Mouse (Mus musculus) activated CD4-positive, CD25-positive, alpha-beta regulatory T cell, adult 4 months (primary cell): ENCODE measurements at regions not wholly inside any gene's neighbourhood (a gene's known extent, or its start where the extent isn't known, plus 50 kb on each side); places are given as distances from the start of the nearest gene placed in this dataset.
A peak's percentile ranks its signal among the peaks of the same experiment; 100 is the strongest.

Source experiments
- ATAC-seq: one replicate; pipeline ENCODE4 v1.8.0; 2017

DNA sequence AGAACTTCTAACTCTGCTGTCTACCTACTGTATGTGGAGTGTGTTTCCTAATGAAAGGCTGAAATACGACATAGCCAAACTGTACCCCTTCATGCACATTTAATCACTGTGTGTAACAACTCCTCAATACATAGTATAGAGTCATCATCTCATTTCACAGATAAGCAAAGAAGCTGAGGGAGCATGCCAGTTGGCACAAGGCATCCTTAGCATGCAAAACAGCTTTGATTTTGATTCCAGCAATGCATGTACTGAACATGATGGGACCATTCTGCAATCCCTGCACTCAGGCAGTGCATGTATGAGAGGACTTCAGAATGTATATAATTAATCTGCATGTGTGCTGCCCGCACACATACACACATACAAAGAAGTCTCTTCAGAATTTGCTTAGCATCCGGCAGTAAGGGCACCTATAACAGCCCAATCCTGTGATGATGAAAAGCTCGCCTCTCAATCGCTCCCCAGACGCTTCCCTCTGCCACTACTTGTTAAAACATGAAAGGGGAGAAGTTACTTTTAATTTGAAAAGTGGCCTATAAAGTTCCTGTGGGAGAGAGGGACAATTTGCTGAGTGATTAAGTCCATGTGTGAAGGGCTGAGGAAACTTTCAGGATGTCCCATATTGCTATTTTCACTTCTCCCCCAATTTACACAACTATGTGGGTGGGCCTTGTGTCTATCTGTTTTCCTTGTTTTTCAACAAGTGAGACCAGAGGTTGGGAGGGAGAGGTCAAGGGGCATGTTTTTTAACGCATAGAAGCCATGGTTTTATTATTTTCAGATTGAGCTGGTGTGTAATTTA, 569.0 kb upstream of the Intu start:
- no peak for ATAC-seq

DNA sequence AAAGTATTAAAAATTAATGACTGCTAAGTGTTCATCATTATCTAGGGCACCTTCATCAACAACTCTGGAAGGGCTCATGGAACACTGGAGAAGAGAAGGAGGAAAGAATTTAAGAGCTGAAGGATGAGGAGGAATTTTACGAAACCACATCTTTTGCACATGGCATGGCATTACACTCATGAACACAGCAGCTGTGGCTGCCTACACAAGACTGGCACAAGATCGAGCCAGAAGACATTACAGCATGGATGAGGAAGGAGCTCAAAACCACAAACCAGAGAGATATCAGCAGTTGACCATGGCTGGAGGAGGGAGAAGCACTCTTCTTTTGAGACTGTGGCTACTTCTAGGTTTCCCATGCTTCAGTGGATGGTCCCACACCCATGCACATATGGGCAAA, 565.7 kb upstream of the Intu start:
- no peak for ATAC-seq

DNA sequence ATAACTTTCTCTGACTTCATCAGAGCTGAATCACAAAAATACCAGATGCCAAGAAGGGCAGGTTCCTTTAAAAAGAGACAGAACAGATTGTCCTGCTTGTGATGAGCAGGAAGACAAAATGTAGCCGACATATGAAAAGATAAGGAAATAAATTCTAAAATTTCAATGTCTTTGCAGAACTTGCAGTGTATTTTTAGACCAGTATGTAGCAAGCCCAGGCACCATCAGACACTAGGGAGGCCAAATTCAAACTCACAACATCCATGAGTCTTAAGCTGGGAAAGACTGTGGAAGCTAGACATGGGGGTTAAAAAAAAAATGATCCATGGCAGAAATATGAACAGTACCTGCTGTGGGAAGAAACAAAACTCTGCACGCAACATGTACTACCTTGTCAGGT, 564.7 kb upstream of the Intu start:
- ATAC-seq: no peak

DNA sequence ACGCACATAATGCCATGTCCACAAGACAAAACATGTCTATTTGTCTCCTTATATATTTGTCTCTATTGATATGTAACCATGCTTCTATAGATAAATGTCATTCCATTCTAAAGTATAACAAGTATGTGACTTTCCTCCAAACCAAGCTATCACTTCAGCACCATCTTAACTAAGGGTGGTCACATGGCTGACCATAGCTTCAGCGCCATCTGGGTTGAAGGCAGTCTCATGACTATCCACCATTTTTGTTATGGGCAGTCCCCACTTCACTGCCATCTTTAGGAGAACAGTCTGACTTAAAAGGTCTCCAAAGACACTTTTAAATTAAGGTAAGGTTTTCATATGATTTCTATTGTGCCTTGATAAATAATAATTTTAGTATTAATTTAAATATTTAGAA, 554.1 kb upstream of the Intu start:
- no peak for ATAC-seq

DNA sequence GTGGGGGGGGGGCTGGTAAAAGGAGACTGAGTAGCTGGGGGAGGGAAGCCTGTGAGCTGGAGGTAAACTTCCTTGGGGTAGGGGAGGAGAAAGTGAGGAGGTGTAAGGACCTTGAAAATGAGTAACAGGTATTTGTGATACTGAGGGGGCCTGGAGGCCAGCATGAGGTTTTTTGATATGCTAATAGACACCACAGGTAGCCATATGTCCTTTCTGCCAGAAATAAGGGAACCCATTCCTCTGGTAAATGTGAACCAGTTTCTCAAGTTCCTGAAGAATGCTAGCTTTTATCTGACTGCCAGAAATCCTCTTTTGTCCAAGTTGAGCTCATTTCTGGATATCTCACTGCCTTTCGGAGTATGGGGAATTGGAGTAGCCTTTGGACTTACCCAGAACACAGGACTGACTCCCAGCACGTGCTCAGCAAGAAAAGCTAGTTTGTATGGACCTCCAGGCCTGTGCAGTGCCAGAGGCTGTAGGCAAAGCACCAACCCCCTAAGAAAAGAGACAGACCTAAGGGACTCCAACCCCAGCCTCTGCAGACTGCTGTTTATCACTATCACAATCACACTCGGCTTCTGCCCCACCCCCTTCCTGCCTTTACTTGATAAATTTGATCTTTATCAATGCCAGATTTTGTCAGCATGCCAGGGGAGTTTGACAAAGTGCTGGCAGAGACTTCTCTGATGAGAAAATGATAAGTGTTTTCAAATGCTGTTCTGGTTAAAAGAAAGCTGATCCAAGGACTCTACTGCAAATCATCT, 552.0 kb upstream of the Intu start:
- ATAC-seq: peak; percentile 68

DNA sequence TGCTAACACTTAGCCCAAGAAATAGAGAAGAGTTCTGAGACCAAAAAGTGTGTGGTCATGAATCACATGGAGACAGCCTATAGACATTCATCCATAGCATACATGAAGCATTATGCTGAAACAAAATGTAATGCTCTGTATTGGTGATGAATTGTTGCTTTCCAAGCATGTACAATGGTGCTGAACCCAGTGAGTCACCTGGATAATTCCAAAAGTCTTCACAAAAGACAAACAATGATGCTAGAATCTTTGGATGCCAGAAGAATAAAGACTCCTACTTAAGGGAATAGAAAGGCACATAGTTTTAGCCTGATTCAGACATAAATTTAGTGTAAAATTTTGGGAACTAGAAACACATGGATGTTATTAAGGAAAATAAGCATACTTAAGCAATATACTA, 548.4 kb upstream of the Intu start:
- ATAC-seq: no peak

DNA sequence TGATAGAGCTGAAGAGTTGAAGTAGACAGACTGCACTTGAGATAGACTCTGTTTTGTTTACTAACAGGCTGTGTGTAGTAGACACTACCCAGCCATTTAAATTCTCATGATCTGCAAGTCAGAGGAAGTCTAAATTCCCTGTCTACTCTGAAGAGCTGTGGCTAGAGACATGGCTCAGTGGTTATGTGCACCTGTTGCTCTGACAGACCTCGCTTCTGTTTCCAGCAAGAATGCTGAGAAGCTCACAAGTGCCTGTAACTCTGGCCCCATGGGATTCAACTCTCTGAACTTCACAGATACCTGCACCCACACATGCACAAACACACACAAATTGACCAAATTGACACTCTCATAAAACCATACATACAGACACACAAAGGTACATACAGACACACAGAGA, 543.4 kb upstream of the Intu start:
- ATAC-seq: no peak

DNA sequence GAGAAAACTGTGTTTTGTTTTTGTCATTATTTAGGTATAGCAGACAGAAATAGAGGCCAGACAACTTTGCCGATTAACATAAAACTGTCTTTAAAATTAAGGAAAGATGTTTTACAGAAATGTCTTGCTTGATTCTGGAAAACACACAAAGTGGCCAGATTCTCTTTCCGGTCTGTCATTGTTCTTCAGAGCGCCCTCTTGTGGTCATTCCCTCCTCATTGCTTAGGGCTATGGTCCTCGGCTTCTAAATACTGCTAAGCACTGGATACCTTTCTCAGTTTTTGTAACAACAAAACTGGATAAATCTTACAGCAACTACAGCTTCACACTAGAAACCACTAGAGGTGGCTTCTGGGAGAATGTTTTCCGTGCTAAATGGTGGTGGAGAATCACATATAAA, 532.5 kb upstream of the Intu start:
- no peak for ATAC-seq

DNA sequence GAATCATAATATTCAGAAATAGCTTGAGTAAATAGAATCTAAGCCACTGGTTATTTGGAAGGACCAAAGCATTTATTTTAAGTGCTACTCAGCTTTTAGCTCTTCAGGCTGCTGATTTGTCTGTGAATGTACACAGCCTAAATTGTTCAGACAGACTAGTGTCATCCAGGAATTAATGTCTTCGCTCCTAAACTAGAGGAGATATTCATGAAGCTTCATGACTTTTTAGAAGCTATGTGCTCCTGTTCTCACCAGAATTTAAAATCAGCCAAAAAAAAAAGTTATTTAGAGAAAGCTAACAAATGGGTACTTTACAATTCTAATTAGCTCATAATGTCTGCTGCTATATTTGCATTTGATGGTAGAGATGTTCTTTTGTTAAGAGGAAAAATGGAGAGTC, 531.2 kb upstream of the Intu start:
- no peak for ATAC-seq

DNA sequence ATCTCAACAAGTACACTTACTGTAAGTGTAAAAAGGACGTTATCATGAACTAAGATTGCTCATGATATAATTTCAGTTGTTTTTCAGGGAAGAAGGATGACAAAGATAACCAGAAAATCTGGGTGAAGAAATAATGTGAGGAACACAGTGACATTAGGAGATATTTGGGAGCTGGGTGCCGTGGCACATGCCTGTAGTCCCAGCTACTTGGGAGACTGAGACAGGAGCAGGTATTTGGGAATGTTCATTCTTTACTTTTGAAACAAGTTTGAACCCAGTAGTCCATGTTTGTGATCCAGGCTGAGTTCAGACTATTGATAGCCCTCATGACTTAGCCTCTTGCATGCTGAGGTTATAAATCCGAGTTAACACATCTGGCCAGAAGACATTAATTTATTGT, 528.2 kb upstream of the Intu start:
- no peak for ATAC-seq

DNA sequence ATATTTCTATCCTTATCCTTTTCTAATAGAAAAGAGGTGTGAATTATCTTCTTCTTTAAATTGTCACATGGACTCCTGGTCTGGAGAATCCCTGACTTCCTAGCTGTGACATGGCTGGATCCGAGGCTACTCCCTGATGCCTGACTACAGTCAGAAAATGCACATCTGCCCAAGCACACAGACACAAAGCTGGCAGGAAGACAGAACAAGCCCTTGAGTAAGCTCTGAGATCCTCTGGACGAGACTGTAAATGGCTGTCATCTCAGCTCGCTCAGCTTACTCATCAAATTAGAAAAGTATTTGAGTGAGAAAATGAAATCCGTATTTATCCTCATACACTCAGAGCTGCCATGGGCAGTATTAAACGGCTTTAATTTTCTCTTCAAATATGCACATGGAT, 521.0 kb upstream of the Intu start:
- no peak for ATAC-seq

DNA sequence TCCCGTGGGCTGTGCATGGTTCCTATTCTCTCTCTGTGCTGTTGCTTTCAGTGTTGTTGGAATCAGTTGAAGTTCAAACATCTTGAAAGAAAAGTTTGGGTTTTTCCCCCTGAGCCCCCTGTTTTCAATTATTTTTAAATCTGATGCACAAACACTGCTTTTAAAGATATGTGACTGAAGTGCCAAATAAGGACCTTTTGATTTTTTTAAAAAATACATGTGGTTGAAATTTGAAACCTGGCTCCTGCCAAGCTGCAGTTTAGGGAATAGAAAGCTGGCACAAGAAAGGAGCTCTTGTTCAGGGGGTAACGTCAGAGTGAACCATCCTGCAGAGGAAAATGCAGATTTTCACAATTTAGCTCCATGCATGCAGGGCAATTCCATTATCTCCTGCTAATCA, 509.4 kb upstream of the Intu start:
- no peak for ATAC-seq

DNA sequence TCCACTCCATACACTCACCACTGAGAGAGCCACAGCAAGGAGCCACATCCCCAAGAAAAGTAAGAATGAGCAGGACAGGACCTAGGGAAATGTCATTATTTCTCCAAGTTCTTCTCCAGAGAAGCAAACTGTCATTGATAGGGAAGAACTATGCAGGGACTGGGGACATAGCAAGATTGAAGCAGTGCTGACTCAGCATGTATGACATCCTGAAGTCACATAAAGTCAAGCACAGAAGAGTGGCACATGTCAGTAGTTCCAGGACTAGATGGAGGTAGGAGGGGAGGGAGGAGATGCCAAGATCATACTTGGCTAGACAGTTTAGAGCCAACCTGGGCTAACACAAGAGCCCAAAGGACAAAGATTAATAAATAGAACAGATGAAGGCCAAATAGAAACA, 503.4 kb upstream of the Intu start:
- ATAC-seq: no peak

DNA sequence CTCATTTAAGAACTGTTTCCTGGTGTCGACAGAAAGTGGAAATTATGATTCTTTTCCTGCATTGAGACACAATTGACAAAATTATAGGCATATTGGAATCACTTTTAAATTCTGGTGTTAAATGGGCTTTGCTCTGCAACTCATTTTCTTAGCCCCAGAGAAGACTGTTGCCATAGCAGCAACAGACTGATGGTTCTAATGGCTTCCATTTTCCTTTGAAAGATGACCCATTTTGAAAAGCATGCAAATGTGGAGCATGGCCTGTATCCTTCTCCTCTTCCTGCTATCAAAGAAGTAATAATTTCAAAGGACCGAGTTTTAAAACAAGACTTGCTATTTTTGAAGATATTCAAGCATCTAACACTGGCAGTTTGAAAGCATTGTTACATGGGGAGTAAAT, 494.9 kb upstream of the Intu start:
- ATAC-seq: no peak

DNA sequence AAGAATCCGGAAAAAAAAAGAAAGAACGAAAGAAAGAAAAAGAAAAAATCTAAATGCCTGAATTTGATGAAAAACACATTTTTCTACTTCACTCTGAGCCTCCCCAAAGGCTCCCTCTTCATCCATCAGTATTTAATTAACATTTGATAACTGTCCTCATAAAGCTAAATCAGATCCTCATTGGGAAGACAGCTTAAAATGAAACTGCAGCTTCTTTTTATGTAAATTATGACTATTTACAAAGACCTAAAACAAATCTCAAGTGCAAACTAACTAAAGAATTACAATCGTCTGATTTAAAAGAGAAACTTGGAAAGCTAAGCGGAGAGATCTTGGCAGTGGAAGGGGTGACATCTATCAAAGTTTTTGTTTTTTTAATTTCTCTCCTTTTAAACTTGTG, 481.4 kb upstream of the Intu start:
- ATAC-seq: no peak

DNA sequence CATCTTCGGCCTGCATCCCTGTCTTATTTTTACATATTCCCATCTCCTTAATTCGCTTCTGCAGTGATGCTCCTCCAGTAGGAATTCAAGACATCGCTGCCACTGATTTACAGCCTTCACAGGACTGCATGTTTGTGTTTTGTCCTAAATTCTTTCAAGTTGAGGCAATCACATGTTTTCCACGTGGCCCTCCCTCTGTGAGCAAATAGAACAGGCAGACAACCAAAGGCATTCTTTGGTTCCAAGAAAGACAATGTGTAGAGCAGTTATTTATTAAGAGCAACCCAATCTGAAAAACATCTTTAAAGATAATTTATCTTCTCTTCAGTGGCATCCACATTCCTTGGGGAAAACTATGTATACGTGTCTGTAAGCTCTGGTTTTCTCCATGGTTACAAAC, 472.8 kb upstream of the Intu start:
- ATAC-seq: no peak

DNA sequence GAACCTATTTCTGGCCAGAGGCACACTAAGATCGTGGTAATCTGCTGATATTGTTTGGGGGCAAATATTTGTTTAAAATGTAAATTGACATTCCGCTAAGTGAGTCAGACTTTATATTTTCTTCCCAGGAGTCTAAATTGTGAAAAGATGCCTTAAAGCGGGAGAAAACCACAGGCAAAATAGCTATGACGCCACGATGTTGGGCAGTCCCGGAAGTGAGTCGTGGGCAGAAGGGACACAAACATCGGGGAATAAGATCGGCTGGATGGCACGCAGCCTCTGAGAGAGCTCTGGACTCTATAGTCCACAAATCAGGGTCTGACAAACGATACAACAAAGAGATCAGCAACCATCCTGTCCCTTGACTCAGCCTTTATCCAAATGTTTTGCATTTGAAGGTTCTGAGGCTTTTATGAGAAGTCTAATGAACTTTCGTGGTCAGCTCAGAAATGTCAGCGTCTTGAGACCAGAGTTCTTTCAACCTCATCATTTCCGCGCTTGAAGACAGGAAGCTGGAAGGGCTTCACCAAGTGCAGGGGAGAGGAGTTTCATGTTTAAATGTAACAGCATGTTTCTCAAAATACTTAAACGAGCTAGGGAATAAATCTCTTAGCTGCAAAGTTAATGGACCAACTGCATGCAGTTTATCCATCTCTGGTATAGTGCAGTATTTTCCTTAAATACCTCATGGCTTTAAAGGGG, 472.2 kb upstream of the Intu start:
- ATAC-seq: no peak

DNA sequence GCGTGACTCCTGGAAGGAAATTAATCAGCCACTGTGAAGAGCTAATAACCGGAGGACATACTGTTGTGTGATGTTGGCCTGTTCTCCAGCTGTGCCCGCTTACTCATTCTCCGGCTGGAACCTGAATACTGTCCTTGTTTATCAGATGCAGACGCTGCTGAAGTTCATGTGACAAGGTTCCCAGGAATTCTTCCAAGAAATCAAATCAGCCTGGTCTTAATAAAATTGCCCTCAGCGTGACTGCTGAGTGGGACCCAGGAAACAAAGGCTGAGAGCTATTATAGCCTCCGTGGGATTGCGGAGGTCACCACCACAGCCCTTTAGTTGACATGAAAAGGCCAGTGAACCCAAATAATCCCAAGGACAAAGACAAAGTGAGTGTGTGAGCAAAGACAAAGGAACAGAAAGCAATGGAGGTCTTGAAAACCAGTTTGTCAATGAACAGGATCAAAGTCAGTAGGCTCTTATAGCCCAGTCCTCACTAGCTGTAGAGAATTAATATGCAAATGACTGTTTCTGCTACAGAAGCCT, 460.9 kb upstream of the Intu start:
- no peak for ATAC-seq

DNA sequence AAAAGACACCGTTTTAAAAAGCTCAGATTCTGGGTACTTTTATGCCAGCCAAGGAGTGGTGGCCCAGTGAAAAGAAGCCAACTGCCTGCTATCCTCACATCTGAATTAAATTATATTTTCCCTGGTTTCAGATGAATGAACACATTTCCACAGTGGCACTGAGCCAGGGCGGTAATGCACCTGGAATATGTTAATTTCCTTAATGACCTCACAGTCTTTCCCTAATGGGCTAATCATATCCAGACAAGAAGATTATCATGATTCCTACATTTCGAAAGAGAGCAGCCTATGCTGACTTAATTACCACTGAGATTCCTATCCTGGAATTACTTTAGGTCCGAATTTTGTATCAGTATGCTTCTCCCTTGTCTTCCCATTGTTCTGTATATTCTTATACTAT, 454.3 kb upstream of the Intu start:
- ATAC-seq: no peak

DNA sequence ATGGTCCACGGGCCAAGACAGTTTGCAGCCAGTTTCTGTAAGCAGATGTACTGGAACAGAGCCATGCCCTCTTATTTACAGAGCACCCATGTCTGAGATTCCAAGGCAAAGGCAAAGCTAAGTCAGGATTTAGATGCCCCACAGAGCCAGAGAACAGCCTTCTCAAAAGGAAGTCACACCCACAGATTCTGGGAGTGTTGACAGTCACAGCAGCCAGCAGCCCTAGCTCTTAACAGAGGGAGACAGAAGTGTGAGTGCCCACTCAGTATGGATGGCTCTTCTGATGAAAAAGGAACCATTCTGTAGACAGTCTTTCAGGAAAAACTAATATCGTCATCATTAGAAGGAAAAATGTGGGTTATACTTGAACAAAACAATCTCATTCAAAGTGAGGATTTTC, 446.0 kb upstream of the Intu start:
- ATAC-seq: no peak

DNA sequence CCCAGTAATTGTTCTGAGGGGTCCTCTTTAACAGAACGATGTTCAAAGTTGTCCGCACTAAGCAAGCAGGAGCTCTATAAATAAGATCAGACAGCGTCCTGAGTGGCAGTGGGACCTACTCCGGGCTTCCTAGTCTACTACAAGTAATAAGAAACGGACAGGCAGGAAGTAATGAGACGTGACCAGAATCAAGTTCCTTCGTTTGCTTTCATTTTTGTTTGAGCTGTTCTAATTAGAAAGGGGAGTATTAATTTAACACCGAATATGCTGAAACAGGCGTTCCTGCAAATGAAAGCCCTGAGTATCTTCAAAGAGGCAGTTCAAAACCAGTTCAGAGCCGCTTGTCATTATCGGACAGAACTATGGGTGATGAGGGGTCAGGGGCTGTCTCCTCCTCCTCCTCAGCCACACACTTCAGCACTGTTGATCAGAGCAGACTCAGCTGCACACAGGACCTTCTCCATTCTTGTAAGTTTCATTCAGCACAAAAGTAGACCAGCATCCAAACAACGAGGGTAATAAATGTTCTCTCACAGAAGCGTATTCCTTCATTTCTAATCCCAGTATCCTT, 439.2 kb upstream of the Intu start:
- no peak for ATAC-seq

DNA sequence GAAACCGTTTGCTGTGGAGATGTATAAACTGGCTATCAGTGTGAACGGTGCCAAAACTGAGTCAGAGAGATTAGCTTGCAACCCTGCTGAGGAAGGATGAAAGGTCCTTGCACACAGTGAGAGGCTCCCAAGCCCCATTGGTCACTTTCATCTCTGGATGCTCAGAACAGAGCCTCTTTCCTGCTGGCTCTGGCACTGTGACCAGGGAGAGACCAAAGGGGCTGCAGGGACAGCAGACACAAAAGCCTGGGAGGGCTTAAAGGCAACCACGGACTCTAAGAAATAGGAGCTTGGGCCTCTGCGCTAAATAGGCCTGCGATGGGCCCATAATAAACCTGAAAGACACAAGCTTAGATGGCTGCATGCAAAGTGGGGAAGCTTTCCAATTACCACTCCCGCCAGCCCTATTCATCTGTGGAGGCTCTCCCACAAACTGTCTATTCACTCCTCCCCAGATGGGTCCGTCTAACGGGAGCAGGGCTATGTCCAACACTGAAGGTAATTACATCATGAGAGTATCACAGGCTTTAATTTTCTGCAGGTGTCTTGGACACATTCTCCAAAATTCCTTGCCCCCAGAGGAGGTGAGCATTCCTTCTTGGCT, 438.2 kb upstream of the Intu start:
- ATAC-seq: no peak

DNA sequence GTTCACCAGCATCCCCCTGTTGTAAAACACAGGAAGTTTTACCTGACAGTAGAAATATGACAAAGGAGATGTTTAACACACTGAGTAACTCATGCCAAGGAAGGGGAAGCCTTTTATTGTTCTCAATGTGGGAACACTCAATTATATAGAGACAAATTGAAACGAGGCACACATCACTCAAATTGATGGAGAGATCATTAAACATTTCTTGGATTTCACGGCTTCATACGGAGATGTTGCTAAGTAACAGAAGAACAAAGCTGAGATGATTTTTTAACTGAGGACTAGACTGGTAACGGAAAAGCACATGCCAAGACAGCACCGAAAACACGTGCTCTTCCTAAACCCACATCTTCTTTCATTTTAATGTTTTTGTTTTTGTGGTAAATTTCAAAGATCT, 437.0 kb upstream of the Intu start:
- ATAC-seq: no peak
